Mouse (Mus musculus) brown adipose tissue, adult 24 weeks (tissue): ENCODE results near the gene Barx2. TPM values are rescaled to one million over a fixed set of nuclear protein-coding genes. Genes with fewer than 3 reads are reported as not detected.

Experiments used
- H3K27ac ChIP-seq: fragments of 200-500 bp; replicated peaks from 2 replicates; pipeline ENCODE4 v1.5.1; 2012; ENCODE audit warnings: low read depth, mild to moderate bottlenecking, low read length
- H3K4me1 ChIP-seq: fragments of 200-500 bp; 2 replicates; pipeline ENCODE4 v1.6.1; 2012; ENCODE audit warnings: low read length, mixed read lengths; ENCODE audit not compliant: control insufficient read depth, insufficient read depth, insufficient read length
- H3K4me3 ChIP-seq: fragments of 200-500 bp; 2 replicates; pipeline ENCODE4 v1.5.1; 2012; ENCODE audit warnings: low read depth, mild to moderate bottlenecking, low read length, moderate library complexity; ENCODE audit not compliant: insufficient read depth
- polyA plus RNA-seq: library from polyadenylated mRNA; stranded (reverse); fragments of >200 nt; gene quantifications from 2 replicates; pipeline ENCODE4 v1.2.4, GENCODE M21; 2012; ENCODE audit not compliant: missing spikeins, insufficient read depth, insufficient read length

The Barx2 gene
- polyA plus RNA-seq, 1 experiment, result not detected

DNA sequence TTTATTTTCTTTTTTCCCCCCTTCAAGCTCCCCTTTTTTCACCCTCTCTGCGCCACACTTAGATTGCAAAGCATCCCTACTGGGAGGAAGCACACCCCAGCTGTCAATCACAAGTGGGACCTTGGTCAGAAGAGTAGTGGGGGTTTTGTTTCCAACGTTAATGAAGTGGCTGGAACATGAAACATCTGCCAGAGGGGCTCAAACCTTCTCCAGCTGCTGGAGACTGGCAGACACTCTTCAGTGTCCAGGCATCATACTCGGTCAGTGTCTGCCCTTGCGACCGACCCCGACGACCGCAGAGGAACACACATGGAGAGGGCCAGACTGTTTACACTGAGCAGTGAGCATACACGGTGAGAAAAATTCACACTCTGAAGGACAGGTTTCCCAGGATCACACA is 3.2 kb upstream of the Barx2 start:
- Histone ChIP-seq H3K27ac (no peak overlapping the region), H3K4me1 (no peaks in the 10 kb centered on the region; the same call in 1 of the 2 replicates), H3K4me3 (no peak overlapping the region)

DNA sequence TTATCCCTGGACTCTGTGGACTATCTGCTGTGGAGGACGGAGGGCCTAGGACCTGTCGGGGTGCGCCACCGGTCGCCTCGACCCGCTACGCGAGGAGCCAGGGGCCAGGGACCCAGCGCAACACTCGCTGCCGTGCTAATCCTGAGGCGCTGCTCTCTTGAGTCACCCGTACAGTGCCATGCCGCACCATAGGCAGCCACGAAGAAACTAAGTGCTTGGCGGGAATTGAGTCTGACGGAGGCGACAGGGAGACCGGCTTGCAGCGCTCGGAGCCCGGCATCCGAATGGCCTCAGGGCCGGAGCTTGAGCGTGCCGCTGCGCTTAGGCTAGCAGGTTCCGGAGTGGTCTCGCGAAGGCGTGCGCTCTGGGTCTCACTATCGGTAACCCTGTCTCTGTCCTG is 1.6 kb upstream of the Barx2 start:
- Histone ChIP-seq H3K4me3 (peak overlapping the region; percentile 24), H3K4me1 (no peaks in the 10 kb centered on the region; the same call in 1 of the 2 replicates), H3K27ac (no peak overlapping the region)

DNA sequence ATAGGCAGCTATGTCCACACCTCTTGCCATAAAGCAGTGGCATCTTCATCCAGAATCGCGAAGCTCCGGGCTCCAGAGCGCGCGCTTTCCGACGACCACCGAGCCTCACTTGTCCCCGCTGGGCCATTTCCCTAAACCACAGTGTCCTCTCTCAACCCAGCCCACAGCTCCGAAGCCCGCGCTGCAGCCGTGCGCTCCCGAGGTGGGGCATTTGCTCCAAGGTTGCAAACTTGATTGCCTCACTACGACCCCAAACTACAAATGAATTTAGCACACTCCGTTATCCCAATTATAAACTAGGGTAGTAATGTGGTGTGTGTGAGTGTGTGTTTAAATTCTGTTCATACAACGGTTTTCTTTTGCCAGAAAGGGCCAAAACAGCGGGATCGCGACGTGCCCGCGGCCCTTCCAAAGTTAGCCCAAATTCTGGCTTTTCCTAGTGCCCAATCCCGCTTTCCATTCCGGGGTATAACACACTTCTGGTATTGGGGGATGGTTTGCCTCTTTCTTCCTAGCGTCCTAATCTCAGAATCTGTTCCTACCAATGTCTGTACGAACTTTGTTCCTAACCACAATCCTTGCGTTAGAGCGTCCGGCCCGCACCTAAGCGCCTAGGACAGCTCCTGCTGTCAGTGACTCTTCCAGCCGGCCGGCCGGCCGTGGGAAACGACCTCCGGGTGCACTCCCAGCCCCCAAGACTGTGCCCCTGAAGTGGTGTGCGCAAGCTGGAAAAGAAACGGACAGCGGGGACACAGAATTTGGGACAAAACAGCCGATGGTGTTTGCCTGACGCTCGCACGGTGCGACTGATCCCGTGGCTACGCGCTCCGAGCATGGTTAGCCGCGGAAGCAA is 703 bp upstream of the Barx2 start:
- no peak overlapping the region for H3K27ac ChIP-seq
- H3K4me3 ChIP-seq, result peak overlapping the region; percentile 31
- no peaks in the 10 kb centered on the region; the same call in 1 of the 2 replicates for H3K4me1 ChIP-seq

DNA sequence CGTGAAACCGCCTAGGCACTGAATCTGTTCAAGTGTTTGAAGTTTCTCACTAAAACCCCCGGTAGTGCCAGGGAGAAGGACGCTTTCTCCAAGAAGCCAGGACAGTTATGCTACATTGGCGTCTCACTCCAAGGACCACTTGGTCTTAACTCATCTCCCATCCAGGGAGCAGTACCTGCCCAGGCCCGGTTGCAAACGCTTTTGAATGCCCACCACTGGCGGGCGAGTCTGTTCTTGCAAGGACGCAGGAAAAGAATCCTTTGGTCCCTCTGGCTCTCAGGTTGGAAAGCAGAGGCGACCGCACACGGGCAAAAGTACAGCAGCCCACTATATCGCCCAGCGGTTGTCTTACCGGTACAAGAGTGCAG is 725 bp downstream of the Barx2 start:
- Histone ChIP-seq H3K4me1 (no peaks in the 10 kb centered on the region; the same call in 1 of the 2 replicates), H3K27ac (no peak overlapping the region), H3K4me3 (no peak overlapping the region)

DNA sequence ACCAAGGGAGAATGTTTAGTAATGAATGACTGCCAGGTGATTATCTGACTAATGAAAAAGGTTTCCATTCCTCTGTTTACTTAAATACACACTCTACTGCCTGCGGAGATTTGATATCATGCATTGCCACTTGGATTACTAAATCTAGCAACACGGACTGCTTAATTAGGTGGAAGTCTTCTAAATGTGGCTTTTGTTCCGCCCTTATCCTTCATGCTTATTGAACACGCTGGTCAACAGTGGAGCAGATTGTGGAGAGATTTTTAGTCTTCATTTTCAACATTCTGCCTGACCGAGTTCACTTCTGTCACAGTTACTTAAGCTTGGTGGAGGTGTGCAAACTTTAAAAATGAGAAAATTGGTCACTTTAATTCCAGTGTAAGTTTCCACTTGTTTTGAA is 3.0 kb downstream of the Barx2 start:
- no peak overlapping the region for H3K4me3 ChIP-seq
- H3K4me1 ChIP-seq, result no peaks in the 10 kb centered on the region; the same call in 1 of the 2 replicates
- H3K27ac ChIP-seq, result no peak overlapping the region

DNA sequence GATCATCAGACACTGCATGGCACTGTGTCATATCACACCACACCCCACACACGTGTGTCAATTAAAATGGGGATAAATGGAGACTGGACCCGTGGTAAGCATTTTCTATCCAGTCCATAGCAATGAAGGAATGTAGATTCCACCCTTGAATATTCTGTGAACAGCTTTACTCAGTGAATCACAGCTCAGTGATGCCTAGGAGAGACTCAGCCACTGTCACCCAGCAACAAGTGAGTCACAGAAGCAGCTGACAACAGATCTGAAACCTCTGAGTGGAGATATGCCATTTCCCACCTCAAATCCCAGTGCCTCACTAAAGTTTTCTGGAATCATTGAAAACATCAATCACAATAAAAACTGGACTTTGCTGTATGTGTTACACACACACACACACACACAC is 11.5 kb downstream of the Barx2 start:
- Histone ChIP-seq H3K4me1 (no peaks in the 10 kb centered on the region), H3K27ac (no peak overlapping the region), H3K4me3 (no peak overlapping the region)

DNA sequence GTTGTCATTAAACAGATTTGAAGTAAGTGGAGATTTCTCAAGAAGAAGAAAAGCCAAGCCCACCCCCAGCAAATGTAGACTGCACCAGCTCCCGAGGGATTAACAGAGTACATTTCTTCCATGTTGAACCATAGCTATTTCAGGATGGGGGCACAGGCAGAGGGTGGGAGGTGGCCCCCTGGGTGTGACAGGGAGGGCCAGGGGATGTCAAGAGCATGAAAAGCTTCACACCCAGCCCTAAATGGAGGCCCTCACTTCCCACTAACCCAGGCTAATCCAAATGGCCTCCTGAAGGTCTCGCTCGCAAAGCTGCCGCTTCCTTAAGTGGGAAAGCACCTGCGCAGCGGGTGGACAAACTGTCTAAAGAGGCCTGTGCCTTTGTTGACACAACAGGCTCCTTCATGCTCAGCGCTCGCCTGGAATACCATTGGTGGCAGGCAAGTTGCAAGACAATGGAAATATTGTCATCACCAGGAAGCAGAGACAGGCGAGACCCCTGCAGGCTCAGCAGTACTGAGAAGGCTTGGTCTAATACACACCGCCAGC is 18.4 kb downstream of the Barx2 start:
- Histone ChIP-seq H3K4me3 (no peak overlapping the region), H3K27ac (no peak overlapping the region), H3K4me1 (no peaks in the 10 kb centered on the region)

DNA sequence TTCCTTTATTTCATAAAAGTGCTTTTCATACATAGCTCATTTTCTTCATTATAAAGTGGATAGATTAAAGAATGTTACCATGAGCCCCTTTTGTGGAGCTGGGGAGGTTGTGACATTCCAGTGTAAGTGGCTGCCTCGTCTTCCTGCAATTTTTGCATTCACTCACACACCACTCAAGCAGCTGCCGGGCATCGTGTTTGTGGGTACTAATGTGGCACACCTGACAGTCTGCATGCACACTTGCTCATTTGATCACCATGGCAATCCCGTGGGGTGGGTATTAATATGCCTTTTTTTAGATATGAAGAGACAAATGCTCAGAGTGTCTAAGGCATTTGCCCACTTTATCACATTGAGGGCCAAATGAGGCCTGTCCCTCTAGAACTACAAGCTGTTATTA is 24.9 kb downstream of the Barx2 start:
- Histone ChIP-seq H3K4me3 (no peak overlapping the region), H3K4me1 (no peaks in the 10 kb centered on the region), H3K27ac (no peak overlapping the region)

DNA sequence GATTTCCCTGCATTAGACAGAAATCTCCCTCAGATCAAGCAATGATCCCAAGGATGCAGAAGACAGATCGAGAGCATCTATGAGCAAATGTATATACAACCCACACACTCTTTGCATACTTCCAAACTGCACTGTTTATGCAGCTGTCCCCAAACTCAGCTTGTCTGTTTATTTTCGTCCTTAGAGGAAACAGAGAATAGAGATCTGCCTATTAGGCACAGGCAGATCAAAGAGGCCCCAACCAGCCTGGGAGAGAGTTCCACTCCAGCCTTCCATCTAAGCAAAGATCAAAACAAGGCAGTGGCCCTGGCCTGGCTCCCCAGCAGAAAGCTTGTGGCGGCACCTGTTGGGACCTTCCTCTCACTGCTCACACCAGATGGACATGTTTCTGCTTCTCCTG is 27.0 kb downstream of the Barx2 start:
- H3K4me1 ChIP-seq, result no peaks in the 10 kb centered on the region
- no peak overlapping the region for H3K4me3 ChIP-seq
- no peak overlapping the region for H3K27ac ChIP-seq

DNA sequence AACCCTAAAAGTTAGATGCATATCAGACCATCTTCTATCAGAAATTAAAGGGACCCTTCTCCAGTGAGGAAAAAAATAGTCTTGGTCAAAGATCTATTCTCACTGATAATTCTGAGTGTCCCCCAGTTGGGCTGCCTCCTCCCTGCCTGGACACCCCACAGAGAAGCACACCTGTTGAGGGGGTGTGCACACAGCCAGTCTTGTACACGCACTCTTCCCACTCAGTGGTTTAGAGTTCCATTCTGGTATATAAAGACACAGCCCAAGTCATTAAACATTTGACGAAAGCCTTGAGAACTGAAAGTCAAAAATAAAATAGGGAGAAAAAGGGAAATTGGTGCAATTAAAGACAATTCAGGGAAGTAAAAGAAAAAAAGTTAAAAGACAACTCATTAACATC is 30.9 kb downstream of the Barx2 start:
- H3K4me3 ChIP-seq, result no peak overlapping the region
- no peak overlapping the region for H3K27ac ChIP-seq
- no peaks in the 10 kb centered on the region for H3K4me1 ChIP-seq

DNA sequence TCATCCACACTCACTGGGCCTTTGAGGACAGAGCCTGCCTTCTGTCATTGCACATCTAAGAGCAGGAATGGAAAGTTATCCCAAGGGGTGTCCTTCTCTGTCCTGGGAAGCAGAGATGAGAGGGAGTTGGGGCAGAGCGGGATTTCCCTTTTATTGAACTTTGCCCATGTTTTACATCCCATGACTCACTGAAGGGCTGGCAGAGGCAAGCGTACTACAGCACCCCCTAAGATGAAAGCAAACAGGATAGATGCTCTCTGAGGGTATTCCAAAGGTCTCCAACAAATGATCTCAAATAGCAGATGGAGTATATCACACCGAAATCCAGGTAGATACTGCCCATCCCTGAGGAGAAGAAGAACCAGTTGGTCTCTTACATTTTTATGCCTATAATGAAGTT is 37.7 kb downstream of the Barx2 start:
- H3K4me3 ChIP-seq, result no peak overlapping the region

DNA sequence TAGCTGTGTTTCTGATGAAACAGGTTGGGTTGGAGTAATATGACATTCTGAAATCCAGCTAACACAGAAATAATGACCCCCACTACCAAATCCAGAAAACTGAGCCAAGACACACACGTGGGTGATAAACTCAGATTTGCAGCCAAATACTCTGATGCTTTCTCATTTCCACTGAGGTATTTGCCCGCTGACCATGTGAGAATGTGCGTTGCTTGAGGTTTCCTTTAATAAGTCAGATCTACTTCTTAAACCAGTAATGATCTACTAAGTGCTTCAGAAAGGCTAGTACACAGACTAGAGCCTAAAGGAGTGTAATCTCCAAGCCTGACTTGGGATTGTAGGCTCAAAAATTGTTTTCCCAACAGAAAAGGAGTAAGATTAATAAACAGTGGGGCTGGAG is 39.0 kb downstream of the Barx2 start:
- H3K27ac ChIP-seq, result no peak overlapping the region
- no peak overlapping the region for H3K4me3 ChIP-seq
- H3K4me1 ChIP-seq, result no peaks in the 10 kb centered on the region

More for the DNA sequence above, 37.7 kb downstream of the Barx2 start:
- Histone ChIP-seq H3K4me1 (no peaks in the 10 kb centered on the region), H3K27ac (no peak overlapping the region)

DNA sequence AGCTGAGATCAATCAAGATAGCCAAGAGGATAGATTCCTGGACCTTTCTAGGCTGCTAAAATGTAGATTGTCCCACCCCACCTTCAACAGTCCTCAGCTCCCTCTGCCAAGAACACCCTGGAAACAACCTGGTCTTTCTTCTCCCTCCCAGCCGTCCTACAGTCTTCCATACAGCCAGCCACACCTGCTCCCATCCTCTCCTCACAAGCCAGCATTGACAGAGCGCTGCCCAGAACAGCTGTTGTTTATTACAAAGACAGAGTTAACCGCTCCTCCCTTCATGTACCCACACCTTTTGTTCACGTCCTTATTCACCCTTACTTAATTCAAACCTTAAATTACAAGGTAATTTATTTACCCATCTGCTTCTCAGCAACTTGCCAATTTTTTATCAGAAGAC is 41.9 kb downstream of the Barx2 start:
- H3K4me3 ChIP-seq, result no peak overlapping the region
- no peaks in the 10 kb centered on the region for H3K4me1 ChIP-seq

DNA sequence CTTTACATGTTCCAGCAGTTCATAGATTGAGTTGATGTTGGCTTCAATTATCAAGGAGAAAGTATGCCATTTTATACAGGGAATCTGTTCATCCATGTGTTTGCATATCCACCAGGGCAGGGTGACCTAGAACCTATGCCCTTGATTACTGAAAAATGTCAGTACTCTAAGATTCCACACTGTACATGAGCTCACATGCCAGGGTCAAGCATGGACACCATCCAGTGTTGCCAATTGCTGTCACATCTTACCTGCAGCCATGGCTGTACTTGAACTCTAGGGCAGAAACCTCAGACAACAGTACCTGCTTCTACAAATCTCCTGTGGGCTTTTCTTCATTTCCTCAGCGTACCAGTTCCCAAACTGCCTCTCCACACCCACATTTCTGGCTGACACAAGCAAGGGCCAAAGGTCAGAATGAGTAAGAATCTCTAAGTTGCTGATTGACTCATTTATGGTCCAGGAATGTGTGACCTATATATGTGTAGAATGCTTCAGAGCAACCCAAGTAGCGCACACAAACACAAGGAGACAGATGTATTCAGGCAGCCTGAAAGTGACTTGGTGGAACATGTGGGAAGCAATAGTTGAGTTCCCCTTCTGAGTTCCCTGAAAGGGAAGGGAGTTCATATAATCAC is 44.3 kb downstream of the Barx2 start:
- Histone ChIP-seq H3K4me1 (no peaks in the 10 kb centered on the region), H3K27ac (no peak overlapping the region), H3K4me3 (no peak overlapping the region)

More for the DNA sequence above, 41.9 kb downstream of the Barx2 start:
- H3K27ac ChIP-seq, result no peak overlapping the region

DNA sequence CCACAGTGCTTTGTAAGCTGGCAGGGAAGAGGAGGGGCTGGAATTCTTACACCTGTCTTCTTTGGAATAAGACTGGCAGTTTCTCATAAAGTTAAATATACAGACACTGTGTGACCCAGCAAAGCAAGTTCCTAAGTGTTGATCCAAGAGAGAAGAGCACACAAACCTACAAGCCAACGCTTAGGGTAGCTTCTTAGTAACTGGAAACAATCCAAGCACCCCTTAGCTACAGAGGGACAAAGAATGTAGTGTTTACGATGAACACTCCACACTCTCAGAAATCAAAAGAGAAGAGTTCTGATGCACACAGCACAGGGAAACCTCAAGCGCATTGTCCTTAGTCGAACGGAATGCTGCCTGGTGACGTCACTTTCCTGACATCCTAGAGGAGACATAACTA is 49.4 kb downstream of the Barx2 start:
- Histone ChIP-seq H3K4me3 (no peak overlapping the region), H3K27ac (no peak overlapping the region), H3K4me1 (no peaks in the 10 kb centered on the region)

DNA sequence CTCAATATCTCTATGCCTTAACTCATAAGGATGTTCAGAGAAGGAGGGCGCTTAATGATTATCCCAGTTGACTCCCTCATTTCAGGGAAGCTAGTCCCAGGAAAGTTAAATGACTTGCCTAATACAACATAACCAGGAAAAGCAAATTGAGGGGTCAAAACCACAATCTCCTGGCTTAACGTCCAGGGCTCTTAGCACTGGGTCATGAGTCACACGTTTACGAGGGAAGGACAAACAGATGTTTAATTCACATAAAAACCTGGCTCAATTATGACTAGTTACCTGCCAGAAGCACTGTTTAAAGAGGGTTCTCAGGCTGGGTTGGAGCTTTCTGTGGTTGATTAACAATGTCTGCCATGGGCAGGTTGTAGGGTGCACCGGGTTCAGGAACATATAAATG is 53.8 kb downstream of the Barx2 start:
- Histone ChIP-seq H3K4me1 (no peaks in the 10 kb centered on the region), H3K4me3 (no peak overlapping the region), H3K27ac (no peak overlapping the region)
